Mouse (Mus musculus) adrenal gland, adult 2 months (tissue): ENCODE measurements at regions not wholly inside any gene's neighbourhood (a gene's known extent, or its start where the extent isn't known, plus 50 kb on each side); places are given as distances from the start of the nearest gene placed in this dataset.
"Not testable (repeated sequence)": the region's sequence is repeated elsewhere in the genome, so short reads cannot be mapped to it uniquely, and the experiment has no call there.

Source experiments
- DNase-seq: peaks from one replicate; pipeline ENCODE4 v3.0.0; 2021

GRCm38 (mm10) chr12:70629371-70629770 lies 176.5 kb downstream of the Tmx1 start:
- no peak for DNase-seq

GRCm38 (mm10) chr12:70631281-70631680 lies 178.4 kb downstream of the Tmx1 start:
- DNase-seq: no peak

- DNase-seq: no peak
Measured at GRCm38 (mm10) chr12:70633194-70633593, 180.3 kb downstream of the Tmx1 start.

GRCm38 (mm10) chr12:70633622-70634365 lies 180.9 kb downstream of the Tmx1 start:
- DNase-seq: no peak

GRCm38 (mm10) chr12:70635997-70636396 lies 183.1 kb downstream of the Tmx1 start:
- DNase-seq: no peak

- DNase-seq: no peak
Measured at GRCm38 (mm10) chr12:70640186-70640585, 185.1 kb upstream of the Frmd6 start.

GRCm38 (mm10) chr12:70644910-70645309 lies 180.4 kb upstream of the Frmd6 start:
- DNase-seq: no peak

- no peak for DNase-seq
Measured at GRCm38 (mm10) chr12:70645407-70645806, 179.9 kb upstream of the Frmd6 start.

GRCm38 (mm10) chr12:70647516-70647915 lies 177.8 kb upstream of the Frmd6 start:
- DNase-seq: no peak

GRCm38 (mm10) chr12:70648179-70648811 lies 177.0 kb upstream of the Frmd6 start:
- DNase-seq: peak; percentile 44

- no peak for DNase-seq
Measured at GRCm38 (mm10) chr12:70648812-70649188, 176.5 kb upstream of the Frmd6 start.

GRCm38 (mm10) chr12:70649691-70650090 lies 175.6 kb upstream of the Frmd6 start:
- DNase-seq: peak; percentile 73

- no peak for DNase-seq
Measured at GRCm38 (mm10) chr12:70650470-70650869, 174.8 kb upstream of the Frmd6 start.

GRCm38 (mm10) chr12:70652751-70653150 lies 172.6 kb upstream of the Frmd6 start:
- DNase-seq: no peak

- no peak for DNase-seq
Measured at GRCm38 (mm10) chr12:70653971-70654370, 171.3 kb upstream of the Frmd6 start.

GRCm38 (mm10) chr12:70654546-70654945 lies 170.8 kb upstream of the Frmd6 start:
- peak; percentile 91 for DNase-seq

GRCm38 (mm10) chr12:70655411-70655811 lies 169.9 kb upstream of the Frmd6 start:
- peak; percentile 44 for DNase-seq

GRCm38 (mm10) chr12:70655900-70656544 lies 169.3 kb upstream of the Frmd6 start:
- DNase-seq: no peak

GRCm38 (mm10) chr12:70656805-70657492 lies 168.4 kb upstream of the Frmd6 start:
- DNase-seq: no peak

- DNase-seq: no peak
Measured at GRCm38 (mm10) chr12:70657493-70657810, 167.9 kb upstream of the Frmd6 start.

GRCm38 (mm10) chr12:70658106-70658505 lies 167.2 kb upstream of the Frmd6 start:
- DNase-seq: no peak

- DNase-seq: peak; percentile 68
Measured at GRCm38 (mm10) chr12:70660388-70660787, 164.9 kb upstream of the Frmd6 start.

GRCm38 (mm10) chr12:70668158-70668557 lies 157.2 kb upstream of the Frmd6 start:
- DNase-seq: not testable (repeated sequence)
